Mouse (Mus musculus) heart, embryonic 12.5 days (tissue): ENCODE measurements at regions not wholly inside any gene's neighbourhood (a gene's known extent, or its start where the extent isn't known, plus 50 kb on each side); places are given as distances from the start of the nearest gene placed in this dataset.

Experiments
- ATAC-seq: fragments of 200-750 bp; cut with Nextera tagmentation; 2 replicates; pipeline ENCODE4 v1.8.0; 2017; ENCODE audit warnings: moderate TSS enrichment, moderate library complexity; ENCODE audit not compliant: insufficient number of reproducible peaks, low FRiP score
- H3K27ac ChIP-seq: fragments of 300-500 bp; sonication (generic); 2 replicates; pipeline ENCODE4 v1.5.1; 2016; ENCODE audit warnings: mild to moderate bottlenecking, moderate library complexity; ENCODE audit not compliant: poor library complexity, severe bottlenecking
- H3K27me3 ChIP-seq: fragments of 300-500 bp; sonication (generic); replicated peaks from 2 replicates; pipeline ENCODE4 v1.6.1; 2016; ENCODE audit warnings: mild to moderate bottlenecking, moderate library complexity
- H3K36me3 ChIP-seq: fragments of 300-500 bp; sonication (generic); 2 replicates; pipeline ENCODE4 v1.6.1; 2016; ENCODE audit warnings: mild to moderate bottlenecking, moderate library complexity
- H3K4me1 ChIP-seq: fragments of 300-500 bp; sonication (generic); replicated peaks from 2 replicates; pipeline ENCODE4 v1.6.1; 2016; ENCODE audit warnings: mild to moderate bottlenecking
- H3K4me2 ChIP-seq: fragments of 300-500 bp; sonication (generic); 2 replicates; pipeline ENCODE4 v1.6.1; 2016; ENCODE audit warnings: mild to moderate bottlenecking, moderate library complexity
- H3K4me3 ChIP-seq: fragments of 300-500 bp; sonication (generic); 2 replicates; pipeline ENCODE4 v1.5.1; 2016; ENCODE audit warnings: mild to moderate bottlenecking
- H3K9ac ChIP-seq: fragments of 300-500 bp; sonication (generic); 2 replicates; pipeline ENCODE4 v1.6.1; 2016; ENCODE audit warnings: mild to moderate bottlenecking, moderate library complexity
- H3K9me3 ChIP-seq: fragments of 300-500 bp; sonication (generic); replicated peaks from 2 replicates; pipeline ENCODE4 v1.6.1; 2016; ENCODE audit warnings: mild to moderate bottlenecking, moderate library complexity
- WGBS: fragments of 180-500 bp; shearing (Covaris S2); methylation state at CpG from one replicate; pipeline ENCODE4 v1.1.7; 2016; 5-methylcytosine and 5-hydroxymethylcytosine counted together

DNA sequence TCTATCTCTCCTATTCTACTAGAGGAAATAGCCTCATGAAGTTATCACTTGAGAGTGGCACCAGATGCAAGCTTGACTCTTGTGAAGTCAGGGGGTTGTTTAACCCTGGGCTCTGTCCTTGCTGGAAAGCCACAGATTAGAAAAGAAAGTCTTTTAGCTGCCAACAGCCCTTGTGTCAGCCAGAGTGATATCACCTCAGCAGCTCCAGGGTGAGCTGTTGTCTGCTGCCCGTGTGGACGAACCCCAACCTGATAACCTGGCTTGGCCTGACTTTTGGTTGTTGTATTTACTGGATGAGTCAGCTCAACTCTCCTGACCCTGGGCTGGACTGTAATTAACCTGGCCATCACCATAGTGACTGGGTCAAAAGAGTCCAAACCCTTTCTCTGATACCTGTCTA is 88.6 kb upstream of the Serbp1 start:
- no peak overlapping the region for H3K27ac ChIP-seq
- ATAC-seq = no peak
- no peak overlapping the region for H3K9ac ChIP-seq
- H3K27me3 ChIP-seq = no peaks in the 10 kb centered on the region; the same call in 1 of the 2 replicates
- H3K36me3 ChIP-seq = no peaks in the 10 kb centered on the region
- no peak overlapping the region for H3K4me3 ChIP-seq
- no peak overlapping the region for H3K4me2 ChIP-seq
- 7% methylated on average over 2 of the region's 2 CpGs for WGBS
- H3K4me1 ChIP-seq = peaks cover 4% of the 10 kb centered on the region; the same call in 1 of the 2 replicates
- H3K9me3 ChIP-seq = no peaks in the 10 kb centered on the region

DNA sequence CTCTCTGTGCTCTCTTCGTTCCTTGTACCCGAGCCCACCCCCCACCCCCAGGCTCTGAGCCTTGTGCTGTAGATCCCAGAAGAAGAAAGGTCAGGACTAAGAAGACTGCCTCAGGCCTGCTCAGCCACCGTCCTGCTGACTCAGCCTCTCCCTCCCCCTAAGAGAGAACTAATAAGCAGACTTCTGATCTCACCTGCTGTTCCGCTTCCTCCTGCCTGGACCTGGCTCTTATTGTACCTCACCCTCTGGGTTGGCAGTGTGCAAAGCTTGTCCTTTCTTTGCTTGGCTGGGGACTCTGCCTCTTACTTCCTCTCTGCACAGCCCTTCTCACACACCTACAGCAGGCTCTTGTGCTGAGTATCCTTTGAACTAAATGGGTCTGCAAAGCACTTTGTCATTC is 91.3 kb upstream of the Serbp1 start:
- Histone ChIP-seq H3K36me3 (no peaks in the 10 kb centered on the region), H3K27ac (no peak overlapping the region), H3K4me3 (no peak overlapping the region), H3K27me3 (peaks cover 16% of the 10 kb centered on the region), H3K9ac (no peak overlapping the region), H3K9me3 (no peaks in the 10 kb centered on the region), H3K4me1 (peaks cover 4% of the 10 kb centered on the region; the same call in 1 of the 2 replicates), H3K4me2 (no peak overlapping the region)
- WGBS = 24% methylated on average over 4 of the region's 4 CpGs
- no peak for ATAC-seq

DNA sequence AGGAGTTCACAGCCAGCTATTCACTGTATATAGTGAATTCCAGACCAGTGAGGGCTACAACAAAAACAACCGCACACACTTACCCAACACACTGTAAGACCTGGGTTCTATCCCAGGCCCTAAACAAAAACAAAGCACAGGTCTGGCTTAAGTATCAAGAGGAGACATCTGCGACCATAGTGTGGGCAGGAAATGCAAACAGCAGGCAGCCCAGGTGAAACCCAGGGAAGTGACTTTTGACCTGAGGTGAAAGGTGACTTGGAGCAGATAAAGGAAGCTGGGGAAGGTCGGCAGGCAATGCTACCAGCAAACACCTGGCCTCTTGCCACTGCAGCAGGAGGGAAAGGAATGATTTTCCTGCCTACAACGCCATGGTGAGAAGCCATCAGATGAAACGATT is 92.0 kb upstream of the Serbp1 start:
- no peaks in the 10 kb centered on the region for H3K36me3 ChIP-seq
- H3K9me3 ChIP-seq = no peaks in the 10 kb centered on the region
- no peak for ATAC-seq
- no peak overlapping the region for H3K9ac ChIP-seq
- no peak overlapping the region for H3K27ac ChIP-seq
- no peak overlapping the region for H3K4me3 ChIP-seq
- WGBS = 35% methylated on average over 5 of the region's 5 CpGs
- H3K4me2 ChIP-seq = no peak overlapping the region
- peaks cover 4% of the 10 kb centered on the region; the same call in 1 of the 2 replicates for H3K4me1 ChIP-seq
- H3K27me3 ChIP-seq = peaks cover 22% of the 10 kb centered on the region

DNA sequence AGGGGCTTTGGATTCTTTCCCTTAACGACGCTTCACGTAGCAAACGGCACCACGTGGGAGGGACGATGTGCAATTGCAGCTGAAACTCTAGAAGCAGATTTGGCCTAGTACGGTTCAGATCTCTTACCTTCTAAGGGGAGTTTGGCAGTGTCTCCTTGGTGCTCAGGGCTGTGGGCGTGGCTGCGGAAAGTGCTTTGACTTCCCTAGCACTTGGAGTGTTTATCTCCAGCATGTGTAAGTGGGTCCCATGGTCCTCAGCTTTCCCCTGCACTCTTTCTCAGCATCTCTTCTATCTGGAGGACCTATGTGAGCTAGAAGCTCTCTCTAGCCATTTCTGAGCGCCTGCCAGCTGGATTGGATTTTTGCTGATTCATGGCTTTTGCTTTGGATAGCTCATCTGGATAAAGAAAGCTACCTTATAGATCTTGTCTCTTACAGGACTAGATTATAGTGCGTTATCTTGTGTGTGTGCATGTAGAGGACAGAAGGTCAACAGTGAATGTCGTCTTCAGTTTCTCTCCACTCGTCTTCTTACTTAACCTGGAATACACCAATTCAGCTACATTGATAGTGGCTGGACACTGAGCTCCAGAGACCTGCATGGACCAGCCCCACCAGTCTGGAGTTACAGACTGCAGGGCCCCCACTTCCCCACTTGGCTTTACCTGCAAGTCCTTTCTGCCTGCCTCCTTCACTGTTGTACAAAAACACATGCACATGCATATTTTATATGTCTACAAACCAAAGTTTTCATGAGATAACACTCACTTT is 92.8 kb upstream of the Serbp1 start:
- Histone ChIP-seq H3K9ac (no peak overlapping the region), H3K4me2 (no peak overlapping the region), H3K9me3 (no peaks in the 10 kb centered on the region), H3K4me3 (no peak overlapping the region), H3K4me1 (peaks cover 12% of the 10 kb centered on the region), H3K27me3 (peaks cover 27% of the 10 kb centered on the region), H3K27ac (no peak overlapping the region), H3K36me3 (no peaks in the 10 kb centered on the region)
- 49% methylated on average over 13 of the region's 13 CpGs for WGBS
- no peak for ATAC-seq

DNA sequence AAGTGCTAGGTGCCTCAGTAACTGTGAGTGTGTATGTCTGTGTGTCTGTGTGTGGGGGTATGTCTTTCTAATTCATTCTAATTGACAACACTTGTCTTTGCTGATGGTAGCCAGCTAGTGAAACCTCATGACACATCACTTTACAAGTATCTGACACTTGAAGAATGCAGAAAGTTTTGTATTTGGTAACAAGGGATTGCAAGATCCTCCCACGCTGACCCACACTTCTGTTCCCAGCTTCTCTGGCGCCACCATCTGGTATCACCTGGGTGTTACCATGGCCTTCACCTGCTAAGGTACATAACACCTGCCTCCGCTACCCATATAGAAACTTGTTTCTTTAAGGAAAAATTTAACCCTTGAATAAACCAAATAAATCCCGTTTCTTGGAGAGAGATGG is 95.8 kb upstream of the Serbp1 start:
- Histone ChIP-seq H3K4me1 (peaks cover 13% of the 10 kb centered on the region), H3K9me3 (no peaks in the 10 kb centered on the region), H3K9ac (no peak overlapping the region), H3K4me3 (no peak overlapping the region), H3K4me2 (no peak overlapping the region), H3K27me3 (peaks cover 47% of the 10 kb centered on the region), H3K27ac (no peak overlapping the region), H3K36me3 (no peaks in the 10 kb centered on the region)
- WGBS = 32% methylated on average over 4 of the region's 4 CpGs
- ATAC-seq = no peak

DNA sequence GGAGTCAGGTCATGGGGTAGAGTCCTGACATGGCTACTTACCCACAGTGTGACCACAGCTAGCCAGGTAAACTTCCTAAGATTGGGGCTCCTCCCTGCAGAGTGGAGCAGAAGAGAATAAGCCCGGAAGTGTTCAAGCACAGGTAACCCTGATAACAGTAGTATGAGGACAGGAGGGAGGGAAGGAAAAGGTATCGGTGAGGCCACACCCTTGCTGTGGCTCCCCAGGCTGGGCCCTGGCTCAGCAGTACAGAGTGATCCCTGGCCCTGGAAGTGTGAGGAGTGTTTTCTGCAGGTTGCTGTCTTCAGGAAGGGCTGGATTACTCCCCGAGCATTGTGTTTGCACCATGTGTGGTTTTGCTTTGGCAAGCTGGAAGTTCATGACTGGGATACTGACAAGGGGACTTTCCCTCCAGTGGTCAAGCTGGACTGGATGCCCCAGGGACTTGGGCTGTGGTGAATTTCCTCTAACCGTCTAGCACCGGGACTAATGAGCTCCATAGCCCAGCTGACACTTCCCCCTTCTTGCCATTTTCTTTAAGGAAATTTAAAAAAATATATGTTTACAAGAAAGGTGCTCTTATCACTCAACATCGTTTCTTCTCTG is 97.2 kb upstream of the Serbp1 start:
- no peak overlapping the region for H3K9ac ChIP-seq
- no peak for ATAC-seq
- no peaks in the 10 kb centered on the region for H3K36me3 ChIP-seq
- H3K9me3 ChIP-seq = no peaks in the 10 kb centered on the region
- H3K4me1 ChIP-seq = peaks cover 13% of the 10 kb centered on the region
- no peak overlapping the region for H3K4me3 ChIP-seq
- H3K27me3 ChIP-seq = peaks cover 61% of the 10 kb centered on the region
- 0 out of 2 replicates have a peak overlapping the region, but pooled peaks have one; percentile 3 for H3K4me2 ChIP-seq
- no peak overlapping the region for H3K27ac ChIP-seq
- WGBS = 55% methylated on average over 6 of the region's 6 CpGs

DNA sequence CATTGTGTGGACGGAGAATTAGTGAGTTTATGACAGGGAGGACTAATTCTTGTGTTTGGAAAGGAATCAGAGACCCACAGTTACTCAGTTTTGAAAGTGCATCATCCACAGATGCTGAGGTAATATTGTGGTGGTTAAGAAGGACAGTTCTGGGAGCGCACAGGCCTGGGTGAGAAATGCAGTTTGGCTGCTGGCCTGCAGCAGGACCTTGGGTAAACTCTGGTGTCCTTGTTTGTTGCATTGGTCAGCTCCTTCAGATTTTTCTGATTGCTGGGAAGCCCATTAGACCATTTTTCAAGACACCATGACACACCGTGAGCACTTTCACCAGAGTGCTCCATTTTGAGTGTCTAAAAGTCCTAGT is 99.0 kb upstream of the Serbp1 start:
- no peak overlapping the region for H3K4me2 ChIP-seq

DNA sequence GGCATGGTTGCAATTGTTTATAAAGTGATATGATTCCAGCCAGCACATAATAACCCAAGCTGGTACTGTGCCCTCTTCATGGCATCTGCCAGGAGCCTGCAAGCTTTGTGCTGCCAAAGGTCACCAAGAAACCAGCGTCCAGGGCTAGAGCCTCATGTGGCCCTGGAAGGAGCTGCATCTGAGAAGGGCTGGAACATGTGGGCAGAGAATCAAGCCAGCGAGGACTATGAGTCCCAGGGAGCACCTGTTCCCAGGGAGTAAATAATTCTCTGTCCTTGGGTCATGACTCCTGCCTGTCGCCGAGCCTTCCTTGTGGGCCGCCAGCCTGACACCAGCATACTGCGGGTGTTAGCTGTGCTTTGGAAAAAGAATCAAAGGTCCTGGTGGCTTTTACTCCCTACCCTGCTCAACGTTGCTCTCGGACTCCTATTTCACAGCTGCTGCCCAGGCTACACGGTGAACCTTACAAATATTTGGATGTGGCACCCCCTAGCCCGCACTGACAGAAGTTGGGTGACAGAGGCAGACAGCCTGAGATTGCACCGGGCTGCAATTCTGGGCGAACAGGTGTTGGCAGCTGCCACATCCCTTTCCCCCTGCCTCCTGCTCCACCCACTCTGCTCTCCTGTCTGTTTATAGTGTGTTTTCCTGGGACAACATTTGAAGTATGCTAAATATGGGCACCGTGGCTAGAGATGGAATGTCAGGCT is 99.5 kb upstream of the Serbp1 start:
- no peaks in the 10 kb centered on the region for H3K9me3 ChIP-seq
- ATAC-seq = no peak
- H3K36me3 ChIP-seq = no peaks in the 10 kb centered on the region
- H3K4me3 ChIP-seq = no peak overlapping the region
- WGBS = 62% methylated on average over 13 of the region's 13 CpGs
- H3K27ac ChIP-seq = no peak overlapping the region
- peaks cover 13% of the 10 kb centered on the region for H3K4me1 ChIP-seq
- H3K27me3 ChIP-seq = peaks cover 65% of the 10 kb centered on the region
- H3K4me2 ChIP-seq = no peak overlapping the region
- H3K9ac ChIP-seq = no peak overlapping the region

More for the DNA sequence above, 99.0 kb upstream of the Serbp1 start:
- Histone ChIP-seq H3K27me3 (peaks cover 66% of the 10 kb centered on the region), H3K4me3 (no peak overlapping the region), H3K9me3 (no peaks in the 10 kb centered on the region), H3K27ac (no peak overlapping the region), H3K4me1 (peaks cover 13% of the 10 kb centered on the region), H3K36me3 (no peaks in the 10 kb centered on the region), H3K9ac (no peak overlapping the region)
- ATAC-seq = no peak
- WGBS = 76% methylated on average over 3 of the region's 3 CpGs

DNA sequence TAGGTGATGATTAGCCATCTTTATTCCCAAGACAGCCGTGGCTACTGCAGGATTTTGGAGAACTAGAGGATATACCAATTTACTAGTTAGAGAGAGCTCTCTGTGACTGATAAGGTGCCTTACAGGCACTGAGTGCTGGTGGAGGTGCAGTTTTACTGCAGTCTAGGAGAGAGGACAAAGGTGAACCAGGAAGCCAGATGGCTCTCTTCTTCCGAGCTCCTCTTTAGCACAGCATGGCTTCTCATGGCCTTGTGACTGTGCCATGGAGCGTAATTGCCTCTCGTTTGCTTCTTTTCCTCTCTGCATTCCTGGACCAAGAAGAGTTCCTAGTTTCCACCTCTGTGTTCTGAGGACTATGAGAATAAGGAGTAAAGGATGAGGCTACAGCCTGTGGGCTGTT is 100.2 kb upstream of the Gadd45a start:
- peaks cover 13% of the 10 kb centered on the region for H3K4me1 ChIP-seq
- no peaks in the 10 kb centered on the region for H3K9me3 ChIP-seq
- H3K36me3 ChIP-seq = no peaks in the 10 kb centered on the region
- H3K4me3 ChIP-seq = no peak overlapping the region
- ATAC-seq = no peak
- WGBS = 80% methylated on average over 4 of the region's 4 CpGs
- H3K9ac ChIP-seq = no peak overlapping the region
- H3K4me2 ChIP-seq = no peak overlapping the region
- no peak overlapping the region for H3K27ac ChIP-seq
- H3K27me3 ChIP-seq = peaks cover 68% of the 10 kb centered on the region

DNA sequence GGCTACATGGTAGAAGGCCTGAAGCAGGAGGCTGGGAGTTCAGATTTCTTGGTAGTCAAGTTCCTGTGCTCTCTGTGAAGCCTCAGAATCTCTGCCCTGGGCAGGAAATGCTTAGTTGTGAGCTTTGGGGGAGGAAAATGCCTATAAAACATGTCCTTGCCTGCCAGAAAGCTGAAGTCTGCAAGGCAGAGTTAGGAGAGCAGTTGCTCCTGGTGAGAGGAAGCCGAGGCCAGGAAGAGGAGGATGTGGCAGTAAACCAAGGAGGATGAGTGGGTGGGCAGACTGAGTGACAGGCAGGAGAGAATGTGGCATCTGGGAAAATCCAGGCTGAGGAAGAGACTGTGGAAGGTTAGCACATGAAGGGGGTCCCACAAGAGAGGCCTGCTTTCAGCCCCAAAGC is 97.7 kb upstream of the Gadd45a start:
- Histone ChIP-seq H3K27me3 (peaks cover 64% of the 10 kb centered on the region), H3K4me2 (no peak overlapping the region), H3K4me3 (no peak overlapping the region), H3K36me3 (no peaks in the 10 kb centered on the region), H3K4me1 (peaks cover 3% of the 10 kb centered on the region), H3K27ac (no peak overlapping the region), H3K9me3 (peaks cover 3% of the 10 kb centered on the region; the same call in 1 of the 2 replicates), H3K9ac (no peak overlapping the region)
- WGBS = 42% methylated on average over 1 of the region's 1 CpGs
- no peak for ATAC-seq

DNA sequence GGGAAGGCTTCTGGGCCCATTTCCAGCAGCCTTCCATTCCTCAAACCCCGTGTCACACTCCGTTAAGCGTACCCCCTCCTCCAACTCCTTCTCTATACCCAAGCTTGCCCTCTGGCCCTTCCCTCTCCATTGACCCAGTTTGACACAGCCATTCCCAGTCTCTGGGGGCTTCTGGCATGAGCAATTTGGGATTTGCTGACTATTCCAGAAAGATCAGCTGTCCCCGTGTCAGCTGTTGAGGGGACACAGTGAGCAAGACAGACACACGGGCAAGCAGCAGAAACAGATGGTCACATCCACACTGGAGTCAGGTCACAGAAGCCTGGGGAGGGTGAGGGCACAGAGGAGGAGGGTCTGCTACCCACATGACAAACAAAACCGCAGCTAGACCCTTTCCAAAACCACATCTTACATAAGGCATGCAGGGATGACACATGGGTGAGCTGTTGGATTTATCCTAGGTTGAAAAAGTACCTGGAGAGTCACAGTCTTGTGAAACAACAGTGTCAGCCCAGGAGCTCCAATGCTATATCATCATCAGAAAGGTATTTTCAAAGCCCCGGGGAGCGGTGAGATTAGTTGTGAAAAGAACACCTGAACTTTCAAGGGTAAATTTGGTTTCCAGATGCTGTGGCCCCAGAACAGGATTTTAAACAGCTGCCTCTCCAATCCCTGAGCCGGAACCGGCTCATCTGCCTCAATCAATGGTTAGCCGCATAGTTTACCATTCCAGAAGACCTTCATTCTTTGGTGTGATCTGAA is 93.5 kb upstream of the Gadd45a start:
- H3K9ac ChIP-seq = no peak overlapping the region
- WGBS = 79% methylated on average over 11 of the region's 11 CpGs
- peaks cover 60% of the 10 kb centered on the region for H3K27me3 ChIP-seq

More for the DNA sequence above, 93.5 kb upstream of the Gadd45a start:
- no peaks in the 10 kb centered on the region for H3K36me3 ChIP-seq
- H3K4me3 ChIP-seq = no peak overlapping the region
- ATAC-seq = no peak
- no peaks in the 10 kb centered on the region for H3K4me1 ChIP-seq
- no peak overlapping the region for H3K4me2 ChIP-seq
- no peak overlapping the region for H3K27ac ChIP-seq
- H3K9me3 ChIP-seq = peaks cover 3% of the 10 kb centered on the region; the same call in 1 of the 2 replicates
